Mouse (Mus musculus) intestine, embryonic 14.5 days (tissue): ENCODE measurements around the gene Colca2. TPM values are rescaled to one million over a fixed set of nuclear protein-coding genes. Genes with fewer than 3 reads are reported as not detected.

Source experiments
- ATAC-seq: fragments of 200-750 bp; cut with Nextera tagmentation; replicated peaks from 2 replicates; pipeline ENCODE4 v1.8.0; 2017; ENCODE audit warnings: low read depth, moderate number of reproducible peaks, moderate TSS enrichment, moderate library complexity; ENCODE audit not compliant: low FRiP score, low TSS enrichment
- DNase-seq: peaks from one replicate; pipeline ENCODE4 v3.0.0-alpha.2; 2018; ENCODE audit warnings: low spot score
- H3K27ac ChIP-seq: fragments of 300-500 bp; sonication (generic); 2 replicates; pipeline ENCODE4 v1.5.1; 2014; ENCODE audit warnings: low read depth, mild to moderate bottlenecking, control low read depth
- H3K27me3 ChIP-seq: fragments of 300-500 bp; sonication (generic); replicated peaks from 2 replicates; pipeline ENCODE4 v1.6.1; 2014; ENCODE audit warnings: low read length, control low read depth; ENCODE audit not compliant: control insufficient read depth, insufficient read depth
- H3K36me3 ChIP-seq: fragments of 300-500 bp; sonication (generic); 2 replicates; pipeline ENCODE4 v1.6.1; 2014; ENCODE audit warnings: low read length, control low read depth; ENCODE audit not compliant: control insufficient read depth, insufficient read depth
- H3K4me1 ChIP-seq: fragments of 300-500 bp; sonication (generic); replicated peaks from 2 replicates; pipeline ENCODE4 v1.6.1; 2014; ENCODE audit warnings: low read length, control low read depth, mixed read lengths; ENCODE audit not compliant: control insufficient read depth, insufficient read depth
- H3K4me2 ChIP-seq: fragments of 300-500 bp; sonication (generic); 2 replicates; pipeline ENCODE4 v1.6.1; 2014; ENCODE audit warnings: low read length
- H3K4me3 ChIP-seq: fragments of 300-500 bp; sonication (generic); 2 replicates; pipeline ENCODE4 v1.5.1; 2014; ENCODE audit warnings: low read depth, low read length, control low read depth, mixed read lengths
- H3K9ac ChIP-seq: fragments of 300-500 bp; sonication (generic); 2 replicates; pipeline ENCODE4 v1.6.1; 2014; ENCODE audit warnings: mild to moderate bottlenecking, low read length
- H3K9me3 ChIP-seq: fragments of 300-500 bp; sonication (generic); 2 replicates; pipeline ENCODE4 v1.6.1; 2016; ENCODE audit warnings: low read length, control low read depth; ENCODE audit not compliant: control insufficient read depth
- WGBS: fragments of 180-500 bp; shearing (Covaris S2); extraction: QIAGEN DNeasy Blood & Tissue Kit; methylation state at CpG from one replicate; pipeline ENCODE4 v1.1.7; 2014; 5-methylcytosine and 5-hydroxymethylcytosine counted together
- polyA plus RNA-seq: library from polyadenylated mRNA; unstranded; fragments of >200 nt; fragmentation: Nextera tagmentation; extraction: Ambion mirVana; gene quantifications from 2 replicates; pipeline ENCODE4 v1.2.1, GENCODE M21; 2014

Colca2 gene
- 2.4 and 2.9 TPM in 2 replicates for polyA plus RNA-seq

GRCm38 (mm10) chr9:51278500-51279381 lies at the start of gene Colca2:
TSS of gene Colca2 (minus strand) at chr9:51278569.
- Histone ChIP-seq H3K4me3 (peak within 1 kb of the TSS; percentile 54), H3K4me1 (peaks cover 5% of the 10 kb centered on the region; the same call in 1 of the 2 replicates), H3K4me2 (peak within 1 kb of the TSS; percentile 85), H3K9me3 (no peaks in the 10 kb centered on the region), H3K9ac (peak within 1 kb of the TSS; percentile 65), H3K36me3 (no peaks in the 10 kb centered on the region), H3K27me3 (0 out of 2 replicates have a peak, but pooled peaks cover 5% of the 10 kb centered on the region), H3K27ac (peak within 1 kb of the TSS; percentile 63; the same call in 1 of the 2 replicates)
- WGBS: under 1% methylated on average over 53 of the region's 53 CpGs
- ATAC-seq: peak; percentile 92
- DNase-seq: peak; percentile 89

GRCm38 (mm10) chr9:51327555-51327903 lies 49.2 kb upstream of the Colca2 start:
- no peak for DNase-seq
- Histone ChIP-seq H3K4me1 (no peaks in the 10 kb centered on the region), H3K4me2 (no peak overlapping the region), H3K4me3 (no peak overlapping the region), H3K36me3 (no peaks in the 10 kb centered on the region), H3K9me3 (no peaks in the 10 kb centered on the region), H3K27ac (no peak overlapping the region), H3K9ac (no peak overlapping the region), H3K27me3 (no peaks in the 10 kb centered on the region)
- WGBS: 80% methylated on average over 5 of the region's 5 CpGs
- ATAC-seq: no peak

GRCm38 (mm10) chr9:51326619-51327554 lies 48.5 kb upstream of the Colca2 start:
- no peak overlapping the region for H3K4me3 ChIP-seq
- H3K4me2 ChIP-seq: no peak overlapping the region
- no peaks in the 10 kb centered on the region for H3K4me1 ChIP-seq
- DNase-seq (no peak), ATAC-seq (no peak)
- no peak overlapping the region for H3K9ac ChIP-seq
- 83% methylated on average over 11 of the region's 11 CpGs for WGBS
- H3K27ac ChIP-seq: no peak overlapping the region
- no peaks in the 10 kb centered on the region for H3K36me3 ChIP-seq
- no peaks in the 10 kb centered on the region for H3K9me3 ChIP-seq
- H3K27me3 ChIP-seq: no peaks in the 10 kb centered on the region

GRCm38 (mm10) chr9:51324406-51325065 lies 46.2 kb upstream of the Colca2 start:
- Histone ChIP-seq H3K27ac (no peak overlapping the region), H3K4me2 (no peak overlapping the region), H3K9me3 (no peaks in the 10 kb centered on the region), H3K27me3 (no peaks in the 10 kb centered on the region), H3K4me1 (no peaks in the 10 kb centered on the region), H3K4me3 (no peak overlapping the region), H3K36me3 (no peaks in the 10 kb centered on the region), H3K9ac (no peak overlapping the region)
- no peak for ATAC-seq
- DNase-seq: no peak
- WGBS: 84% methylated on average over 7 of the region's 7 CpGs

GRCm38 (mm10) chr9:51320096-51320495 lies 41.7 kb upstream of the Colca2 start:
- Histone ChIP-seq H3K9me3 (no peaks in the 10 kb centered on the region), H3K9ac (no peak overlapping the region), H3K4me1 (no peaks in the 10 kb centered on the region), H3K27ac (no peak overlapping the region), H3K27me3 (no peaks in the 10 kb centered on the region), H3K36me3 (no peaks in the 10 kb centered on the region), H3K4me3 (no peak overlapping the region), H3K4me2 (no peak overlapping the region)
- WGBS: 85% methylated on average over 1 of the region's 1 CpGs
- no peak for DNase-seq
- ATAC-seq: no peak

GRCm38 (mm10) chr9:51318246-51318645 lies 39.9 kb upstream of the Colca2 start:
- Histone ChIP-seq H3K27me3 (no peaks in the 10 kb centered on the region), H3K36me3 (no peaks in the 10 kb centered on the region), H3K9ac (no peak overlapping the region), H3K4me1 (no peaks in the 10 kb centered on the region), H3K4me3 (no peak overlapping the region), H3K27ac (no peak overlapping the region), H3K9me3 (no peaks in the 10 kb centered on the region), H3K4me2 (no peak overlapping the region)
- ATAC-seq (no peak), DNase-seq (no peak)
- 79% methylated on average over 4 of the region's 4 CpGs for WGBS

- no peak overlapping the region for H3K9ac ChIP-seq
- ATAC-seq (no peak), DNase-seq (no peak)
- H3K4me1 ChIP-seq: peaks cover 4% of the 10 kb centered on the region; the same call in 1 of the 2 replicates
- no peaks in the 10 kb centered on the region for H3K27me3 ChIP-seq
- no peak overlapping the region for H3K4me3 ChIP-seq
- no peaks in the 10 kb centered on the region for H3K36me3 ChIP-seq
- WGBS: 90% methylated on average over 4 of the region's 4 CpGs
- H3K9me3 ChIP-seq: no peaks in the 10 kb centered on the region
- H3K27ac ChIP-seq: no peak overlapping the region
- no peak overlapping the region for H3K4me2 ChIP-seq
Observed at GRCm38 (mm10) chr9:51317322-51317721, 39.0 kb upstream of the Colca2 start.

GRCm38 (mm10) chr9:51315402-51316063 lies 37.2 kb upstream of the Colca2 start:
- Histone ChIP-seq H3K4me1 (peaks cover 4% of the 10 kb centered on the region; the same call in 1 of the 2 replicates), H3K9me3 (no peaks in the 10 kb centered on the region), H3K27ac (no peak overlapping the region), H3K4me2 (no peak overlapping the region), H3K9ac (no peak overlapping the region), H3K4me3 (no peak overlapping the region), H3K36me3 (no peaks in the 10 kb centered on the region), H3K27me3 (no peaks in the 10 kb centered on the region)
- DNase-seq (no peak), ATAC-seq (no peak)
- WGBS: 59% methylated on average over 6 of the region's 6 CpGs
